Mouse (Mus musculus) E14TG2a.4 (cell line): ENCODE measurements at regions not wholly inside any gene's neighbourhood (a gene's known extent, or its start where the extent isn't known, plus 50 kb on each side); places are given as distances from the start of the nearest gene placed in this dataset.

Source experiments
- H3K27me3 ChIP-seq: 2 replicates; pipeline ENCODE4 v1.6.1; 2014; ENCODE audit warnings: low read length, control low read depth; ENCODE audit not compliant: insufficient read depth
- H3K36me3 ChIP-seq: 2 replicates; pipeline ENCODE4 v1.6.1; 2014; ENCODE audit warnings: low read length, control low read depth; ENCODE audit not compliant: insufficient read depth
- H3K4me1 ChIP-seq: replicated peaks from 2 replicates; pipeline ENCODE4 v1.6.1; 2014; ENCODE audit warnings: low read depth, low read length, control low read depth
- H3K4me3 ChIP-seq: replicated peaks from 2 replicates; pipeline ENCODE4 v1.5.1; 2014; ENCODE audit warnings: mild to moderate bottlenecking, low read length
- H3K9me3 ChIP-seq: 2 replicates; pipeline ENCODE4 v1.6.1; 2014; ENCODE audit warnings: low read length, control low read depth
- CTCF ChIP-seq: conservative IDR thresholded peaks from 2 replicates; pipeline ENCODE4 v1.5.1; 2014; ENCODE audit warnings: low read length
- NANOG ChIP-seq: IDR thresholded peaks from 2 replicates; pipeline ENCODE4 v1.6.1; 2014; ENCODE audit warnings: borderline replicate concordance, low read length, mixed read lengths
- POU5F1 ChIP-seq: IDR thresholded peaks from 2 replicates; pipeline ENCODE4 v1.6.1; 2014; ENCODE audit warnings: low read length, borderline replicate concordance

- Histone ChIP-seq H3K4me1 (peaks cover 17% of the 10 kb centered on the region), H3K36me3 (no peaks in the 10 kb centered on the region), H3K4me3 (no peak overlapping the region), H3K9me3 (peaks cover 7% of the 10 kb centered on the region; the same call in 1 of the 2 replicates), H3K27me3 (no peaks in the 10 kb centered on the region; the same call in 1 of the 2 replicates)
- TF ChIP-seq CTCF (no peak), POU5F1 (no peak), NANOG (no peak)
Measured at GRCm38 (mm10) chr14:59075845-59076745, 66.6 kb downstream of the 1700129C05Rik start.

GRCm38 (mm10) chr14:59072323-59073039 is 70.2 kb downstream of the 1700129C05Rik start:
- Histone ChIP-seq H3K4me3 (no peak overlapping the region), H3K4me1 (peaks cover 17% of the 10 kb centered on the region)
- TF ChIP-seq CTCF (no peak), NANOG (no peak), POU5F1 (no peak)

GRCm38 (mm10) chr14:59070056-59070455 is 72.6 kb downstream of the 1700129C05Rik start:
- Histone ChIP-seq H3K36me3 (no peaks in the 10 kb centered on the region), H3K9me3 (peaks cover 8% of the 10 kb centered on the region; the same call in 1 of the 2 replicates), H3K27me3 (no peaks in the 10 kb centered on the region), H3K4me3 (no peak overlapping the region), H3K4me1 (peaks cover 1% of the 10 kb centered on the region; the same call in 1 of the 2 replicates)
- no peak for TF ChIP-seq POU5F1

More at GRCm38 (mm10) chr14:59072323-59073039, 70.2 kb downstream of the 1700129C05Rik start:
- H3K27me3 ChIP-seq: no peaks in the 10 kb centered on the region; the same call in 1 of the 2 replicates
- peaks cover 8% of the 10 kb centered on the region; the same call in 1 of the 2 replicates for H3K9me3 ChIP-seq
- no peaks in the 10 kb centered on the region for H3K36me3 ChIP-seq

- no peaks in the 10 kb centered on the region for H3K36me3 ChIP-seq
- H3K4me3 ChIP-seq: no peak overlapping the region
- no peak for TF ChIP-seq NANOG
- no peak for TF ChIP-seq CTCF
- TF ChIP-seq POU5F1: no peak
- H3K9me3 ChIP-seq: peaks cover 7% of the 10 kb centered on the region; the same call in 1 of the 2 replicates
- 0 out of 2 replicates have a peak, but pooled peaks cover 1% of the 10 kb centered on the region for H3K27me3 ChIP-seq
- no peaks in the 10 kb centered on the region for H3K4me1 ChIP-seq
Measured at GRCm38 (mm10) chr14:59066456-59067220, 76.1 kb downstream of the 1700129C05Rik start.

GRCm38 (mm10) chr14:59063221-59063620 is 79.5 kb downstream of the 1700129C05Rik start:
- TF ChIP-seq POU5F1: no peak
- TF ChIP-seq CTCF: no peak
- TF ChIP-seq NANOG: no peak
- Histone ChIP-seq H3K4me1 (no peaks in the 10 kb centered on the region), H3K9me3 (no peaks in the 10 kb centered on the region; the same call in 1 of the 2 replicates), H3K4me3 (no peak overlapping the region), H3K36me3 (no peaks in the 10 kb centered on the region), H3K27me3 (0 out of 2 replicates have a peak, but pooled peaks cover 3% of the 10 kb centered on the region)

GRCm38 (mm10) chr14:59056832-59057231 is 85.9 kb downstream of the 1700129C05Rik start:
- no peak overlapping the region for H3K4me3 ChIP-seq
- no peaks in the 10 kb centered on the region for H3K9me3 ChIP-seq
- H3K27me3 ChIP-seq: 0 out of 2 replicates have a peak, but pooled peaks cover 3% of the 10 kb centered on the region
- H3K4me1 ChIP-seq: no peaks in the 10 kb centered on the region
- TF ChIP-seq NANOG: no peak
- TF ChIP-seq CTCF: no peak
- no peak for TF ChIP-seq POU5F1
- no peaks in the 10 kb centered on the region for H3K36me3 ChIP-seq

GRCm38 (mm10) chr14:59055283-59055682 is 87.4 kb downstream of the 1700129C05Rik start:
- Histone ChIP-seq H3K36me3 (no peaks in the 10 kb centered on the region), H3K4me1 (peaks cover 7% of the 10 kb centered on the region; the same call in 1 of the 2 replicates), H3K4me3 (no peak overlapping the region), H3K9me3 (no peaks in the 10 kb centered on the region), H3K27me3 (no peaks in the 10 kb centered on the region)
- no peak for TF ChIP-seq CTCF
- no peak for TF ChIP-seq POU5F1
- no peak for TF ChIP-seq NANOG
